Mouse (Mus musculus): ENCODE measurements around the gene Cbln3.

The Cbln3 gene

GRCm38 (mm10) chr14:55879623-55880022 lies 4.6 kb downstream of the Cbln3 start:
- peak; percentile 75 for DNase-seq

DNA sequence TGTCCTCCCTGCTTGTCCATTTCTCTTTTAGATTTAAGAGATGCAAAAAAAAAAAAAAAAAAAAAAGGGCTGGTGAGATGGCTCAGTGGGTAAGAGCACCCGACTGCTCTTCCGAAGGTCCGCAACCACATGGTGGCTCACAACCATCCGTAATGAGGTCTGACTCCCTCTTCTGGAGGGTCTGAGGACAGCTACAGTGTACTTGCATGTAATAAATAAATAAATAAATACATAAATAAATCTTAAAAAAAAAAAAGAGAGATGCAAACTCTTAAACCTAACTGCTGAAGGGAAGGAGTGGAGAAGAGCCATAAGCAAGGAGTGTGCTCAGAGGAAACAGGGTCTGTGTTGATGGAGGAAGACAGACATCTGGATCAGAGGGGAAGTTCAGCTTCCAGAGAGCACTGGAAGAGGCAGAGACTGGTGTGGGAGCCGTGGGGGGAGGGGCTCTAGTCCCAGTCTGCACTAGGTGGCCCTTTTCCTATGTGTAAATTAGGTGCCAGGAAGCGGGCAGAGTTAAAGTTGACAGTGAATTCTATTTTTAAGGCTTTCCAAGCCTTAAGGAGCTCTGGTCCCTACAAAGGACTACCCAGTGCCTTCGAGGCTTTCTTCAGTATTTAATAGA lies 5.8 kb downstream of the Cbln3 start:
- DNase-seq, result peak; percentile 64

GRCm38 (mm10) chr14:55877469-55878315 lies 6.5 kb downstream of the Cbln3 start:
- DNase-seq, result peak; percentile 77

GRCm38 (mm10) chr14:55873714-55874683 lies 10.2 kb downstream of the Cbln3 start:
- peak; percentile 92 for DNase-seq

GRCm38 (mm10) chr14:55873242-55873713 lies 10.9 kb downstream of the Cbln3 start:
- DNase-seq, result no peak

GRCm38 (mm10) chr14:55872551-55872950 lies 11.6 kb downstream of the Cbln3 start:
- peak; percentile 54 for DNase-seq

DNA sequence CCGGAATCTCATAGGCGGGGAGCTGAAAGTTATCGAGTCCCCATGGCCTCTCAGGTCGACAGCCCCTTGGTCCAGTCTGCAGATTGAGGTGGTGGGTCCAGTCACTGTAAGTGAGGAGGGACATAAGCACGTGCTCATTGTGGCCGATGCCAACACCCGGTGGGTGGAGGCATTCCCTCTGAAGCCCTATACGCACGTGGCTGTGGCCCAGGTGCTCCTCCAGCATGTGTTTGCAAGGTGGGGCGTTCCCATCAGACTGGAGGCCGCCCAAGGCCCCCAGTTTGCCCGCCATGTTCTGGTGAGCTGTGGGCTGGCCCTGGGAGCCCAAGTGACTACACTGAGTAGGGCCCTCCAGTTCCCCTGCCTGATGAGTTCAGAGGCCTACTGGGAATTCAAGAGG lies 12.2 kb downstream of the Cbln3 start:
- DNase-seq, result peak; percentile 53

DNA sequence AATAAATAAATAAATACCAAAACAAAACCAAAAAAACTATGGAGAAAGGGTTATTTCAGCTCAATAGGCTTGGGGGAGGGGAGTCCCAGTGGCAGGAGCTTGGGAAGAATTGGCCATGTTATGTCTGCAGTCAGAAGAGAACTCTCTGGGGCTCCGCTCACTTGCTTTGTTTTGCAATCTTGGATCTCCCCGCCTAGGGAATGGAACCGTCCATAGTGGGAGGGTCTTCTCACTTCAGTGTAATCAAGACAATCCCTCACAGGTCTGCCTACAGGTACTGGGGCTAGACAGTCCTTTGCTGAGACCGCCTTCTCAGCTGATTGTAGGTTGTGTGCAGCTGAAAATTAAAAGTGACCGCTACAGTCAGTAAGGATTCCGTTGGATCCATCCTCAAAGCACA lies 14.7 kb downstream of the Cbln3 start:
- DNase-seq, result no peak

- no peak for DNase-seq
These were observed 15.8 kb downstream of the Cbln3 start for GRCm38 (mm10) chr14:55868230-55869026.

- DNase-seq, result peak; percentile 45
These were observed 17.2 kb downstream of the Cbln3 start for GRCm38 (mm10) chr14:55866962-55867361.

- peak; percentile 66 for DNase-seq
These were observed 20.4 kb downstream of the Cbln3 start for GRCm38 (mm10) chr14:55863773-55864172.

GRCm38 (mm10) chr14:55862970-55863369 lies 21.2 kb downstream of the Cbln3 start:
- DNase-seq, result no peak

GRCm38 (mm10) chr14:55862186-55862585 lies 22.0 kb downstream of the Cbln3 start:
- no peak for DNase-seq

- DNase-seq, result no peak
These were observed 26.6 kb downstream of the Cbln3 start for GRCm38 (mm10) chr14:55857588-55857987.

- no peak for DNase-seq
These were observed 29.1 kb downstream of the Cbln3 start for GRCm38 (mm10) chr14:55855101-55855561.

- DNase-seq, result no peak
These were observed 29.6 kb downstream of the Cbln3 start for GRCm38 (mm10) chr14:55854406-55855100.

DNA sequence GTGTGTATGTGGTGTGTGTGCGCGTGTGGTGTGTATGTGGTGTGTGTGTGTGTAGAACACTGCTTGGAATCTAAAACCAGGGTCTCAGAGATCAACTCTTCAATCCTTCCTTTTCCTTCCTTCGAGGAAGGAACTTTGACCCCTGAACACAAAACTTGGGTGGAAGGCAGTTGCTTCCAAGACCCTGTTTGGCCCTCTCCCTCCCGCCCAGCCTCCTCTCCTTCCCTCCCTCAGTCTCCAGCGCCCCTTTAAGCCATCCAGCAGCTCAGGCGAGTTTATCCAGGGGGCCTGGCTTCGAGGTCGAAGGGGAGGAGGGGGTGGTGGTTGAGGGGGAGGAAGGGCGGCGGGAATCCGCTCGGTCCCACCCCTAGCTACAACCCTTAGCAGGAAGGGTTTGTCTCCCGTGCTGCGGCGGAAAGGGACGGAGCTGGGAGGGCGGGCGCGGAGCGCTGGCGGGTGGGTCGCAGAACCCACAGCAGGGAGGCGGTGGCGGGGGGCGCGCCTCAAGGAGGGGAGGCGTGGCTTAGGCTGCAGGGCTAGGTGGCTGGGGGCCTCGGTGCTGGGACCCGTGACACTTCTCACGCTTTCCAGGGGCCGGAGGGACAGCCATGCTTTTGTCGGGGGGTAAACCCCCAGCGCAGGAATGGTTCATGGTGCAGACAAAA lies 30.4 kb downstream of the Cbln3 start, which contains the start of gene Nynrin:
Gene Nynrin (plus strand): TSS at position 390 of the 665 bp plus-strand sequence.
- no peak for DNase-seq

DNA sequence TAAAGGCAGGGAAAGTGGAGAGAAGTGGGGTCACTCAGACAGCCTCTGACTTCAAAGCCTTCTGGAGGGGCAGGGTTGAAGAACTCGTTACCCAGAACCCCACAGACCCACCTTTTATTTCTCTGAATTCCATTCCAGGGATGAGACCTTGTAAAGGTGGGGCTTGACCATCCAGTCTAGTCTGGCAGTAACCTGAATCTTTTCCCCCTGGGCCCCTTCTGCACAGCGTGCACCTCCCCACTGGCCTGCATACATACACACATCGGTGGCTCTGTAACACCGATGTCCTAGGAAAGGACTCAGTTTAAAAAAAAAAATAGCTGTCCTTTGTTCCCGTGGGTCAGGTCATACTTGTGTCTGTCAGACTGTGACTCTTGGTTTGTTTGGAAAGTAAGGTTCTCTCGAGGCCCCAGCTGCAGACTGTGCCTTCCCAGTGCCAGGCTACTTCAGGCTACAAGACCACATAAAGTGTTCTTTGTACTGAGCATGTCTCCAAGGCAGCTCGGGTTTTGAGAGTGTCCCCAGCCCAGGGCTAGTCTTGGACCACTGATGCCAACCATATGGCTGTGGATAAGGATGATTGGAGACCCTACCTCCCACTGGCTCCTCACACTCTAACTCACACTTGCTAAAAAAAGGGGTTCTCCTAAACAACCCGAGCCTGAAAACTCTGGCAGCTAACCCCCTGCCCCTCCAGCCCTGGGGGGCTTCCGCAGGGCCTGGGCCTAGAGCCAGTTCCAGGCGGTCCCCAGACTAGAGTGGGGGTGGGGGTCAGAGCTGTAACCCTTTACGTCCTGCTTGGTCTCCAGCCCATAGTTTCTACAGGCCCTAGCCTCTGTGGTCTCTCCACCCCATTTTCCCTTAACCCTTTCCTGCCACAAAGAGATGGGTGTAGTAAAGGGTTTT lies 31.3 kb downstream of the Cbln3 start:
- no peak for DNase-seq

- no peak for DNase-seq
These were observed 33.3 kb downstream of the Cbln3 start for GRCm38 (mm10) chr14:55850885-55851284.

All from cerebellum, adult 11-12 months (tissue).